9 mouse cellular contexts compared by ENCODE assay signal in the genomic region with DNA sequence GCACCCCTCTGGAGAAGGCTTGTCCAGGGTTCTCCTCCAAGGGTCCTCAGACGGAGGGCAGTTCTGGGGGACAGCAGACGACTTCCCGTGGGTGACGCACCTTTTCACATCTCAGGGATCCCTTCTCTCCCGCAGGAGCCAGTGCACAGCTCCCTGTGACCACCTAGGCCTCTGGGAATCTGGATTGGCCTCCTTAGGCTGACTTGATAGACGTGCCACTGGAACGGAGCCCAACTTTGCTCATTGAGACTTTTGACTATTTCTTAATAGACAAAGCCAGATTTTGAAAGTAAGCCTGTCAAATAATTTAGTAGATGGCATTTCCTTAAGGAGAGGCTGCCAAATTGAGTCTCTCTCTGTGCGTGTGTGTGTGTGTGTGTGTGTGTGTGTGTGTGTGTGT. TPM values are rescaled to one million over a fixed set of nuclear protein-coding genes. Genes with fewer than 3 reads are reported as not detected.
A peak's percentile ranks its signal among the peaks of the same experiment; 100 is the strongest.
DNase-seq lines count a peak whose midpoint lies in the region; ATAC-seq lines count a peak whose summit lies in the region.
"Had no signal": no experiment of that assay in that cellular context is flagged by ENCODE, and none has a peak within 500 bp of the region (broad histone marks: within the 10 kb centered on the region; RNA-seq: fewer than 3 reads in every experiment).

No protein-coding gene starts in this region.

- ATAC-seq in intestine, embryonic 16.5 days = no peak

- no peaks in the 10 kb centered on the region for H3K27me3 ChIP-seq in intestine, embryonic 16.5 days (replicated peaks; ENCODE audit: control insufficient read depth, insufficient read depth, low read length)

- peak overlapping the region; percentile 93 for H3K4me2 ChIP-seq in intestine, embryonic 16.5 days (ENCODE audit: low read depth, low read length)

- peak overlapping the region; percentile 77 for H3K4me3 ChIP-seq in intestine, embryonic 16.5 days (ENCODE audit: low read length)

- 15% methylated on average over 8 of the region's 8 CpGs for WGBS in intestine, embryonic 16.5 days

- peak; percentile 68 for DNase-seq in adrenal gland, postnatal 10 days
- no peak for DNase-seq in adrenal gland, postnatal 4 days (ENCODE audit: low spot score in 2 of 2)
- DNase-seq in brain, embryonic 18.5 days (ENCODE audit: low read depth, low spot score) = peak; percentile 22
- DNase-seq in lung, postnatal 10 days = peak; percentile 59
- DNase-seq in urinary bladder, adult 2 months (ENCODE audit: low spot score) = no peak
- no peak for DNase-seq in adrenal gland, postnatal 25 days
- no peak for DNase-seq in layer of hippocampus, postnatal 25 days (ENCODE audit: extremely low spot score in 1 of 2, low spot score in 1 of 2)

- no peaks in the 10 kb centered on the region for H3K36me3 ChIP-seq in intestine, embryonic 16.5 days (ENCODE audit: control insufficient read depth, insufficient read depth, low read length)

- peaks cover 10% of the 10 kb centered on the region for H3K4me1 ChIP-seq in intestine, embryonic 16.5 days (ENCODE audit: control insufficient read depth, insufficient read depth, low read length)

- peak overlapping the region; percentile 78 for H3K9ac ChIP-seq in intestine, embryonic 16.5 days (ENCODE audit: low read depth, low read length)

- H3K9me3 ChIP-seq in intestine, embryonic 16.5 days (ENCODE audit: control insufficient read depth, low read length) = no peaks in the 10 kb centered on the region

- H3K27ac ChIP-seq in intestine, embryonic 16.5 days (ENCODE audit: low read length) = no peak overlapping the region
- H3K27ac ChIP-seq: macrophage had no signal

RNA-seq across cellular contexts. Expression of a gene that starts 1.6 kb away (rescaled TPM):
- 10 to 100 TPM in 1 of 2 experiments, 1 to 10 TPM in 1; 4.3 to 11.7 TPM for total RNA-seq in adrenal gland, postnatal 10 days (2021)
- total RNA-seq in adrenal gland, postnatal 4 days (2021) = 1 to 10 TPM; 5.5 to 8.2 TPM
- 5.9 TPM in 2 replicates for polyA plus RNA-seq in intestine, embryonic 16.5 days (2015; fragmentation: Nextera tagmentation; extraction: Ambion mirVana)
- 1.9 and 2.2 TPM in 2 replicates for polyA plus RNA-seq in urinary bladder, adult 2 months (2012; rRNA removed)
- total RNA-seq in adrenal gland, postnatal 25 days (2021) = 1.5 and 2.1 TPM in 2 replicates
- total RNA-seq in layer of hippocampus, postnatal 25 days (2021) = 1 to 10 TPM; 3.1 to 4.5 TPM
- polyA plus RNA-seq: macrophage had no signal

RNA-seq across cellular contexts. Expression of a gene that starts 29.0 kb away (rescaled TPM):
- total RNA-seq in adrenal gland, postnatal 10 days (2021) = 10 to 100 TPM; 59.4 to 61.1 TPM
- total RNA-seq in adrenal gland, postnatal 4 days (2021) = 10 to 100 TPM; 63.7 to 64.2 TPM
- 30.4 and 32.3 TPM in 2 replicates for polyA plus RNA-seq in intestine, embryonic 16.5 days (2015; fragmentation: Nextera tagmentation; extraction: Ambion mirVana)
- 15.8 and 22.0 TPM in 2 replicates for polyA plus RNA-seq in urinary bladder, adult 2 months (2012; rRNA removed)
- 64.0 and 73.2 TPM in 2 replicates for total RNA-seq in adrenal gland, postnatal 25 days (2021)
- 10 to 100 TPM; 65.0 to 67.0 TPM for total RNA-seq in layer of hippocampus, postnatal 25 days (2021)

Comparison
In these comparisons a context has a peak if more than half of its experiments do, and no peak if none do; other contexts are left out.
1. DNase-seq: peak in adrenal gland, postnatal 10 days (single experiment), brain, embryonic 18.5 days (single experiment) and lung, postnatal 10 days (single experiment); none in adrenal gland, postnatal 4 days (0 of 2), urinary bladder, adult 2 months (single experiment), adrenal gland, postnatal 25 days (single experiment) and layer of hippocampus, postnatal 25 days (0 of 2).